Mouse (Mus musculus): ENCODE measurements around the gene Mpp6. TPM values are rescaled to one million over a fixed set of nuclear protein-coding genes. Genes with fewer than 3 reads are reported as not detected.

Mpp6 gene
- polyA plus RNA-seq, 1 experiment, result 21.3 TPM

- Histone ChIP-seq H3K36me3 (ENCODE audit: control insufficient read depth, insufficient read depth, low read length) (no peaks in the 10 kb centered on the region; the same call in 1 of the 2 replicates), H3K4me1 (ENCODE audit: control insufficient read depth, insufficient read depth, low read length) (peaks cover 5% of the 10 kb centered on the region; the same call in 1 of the 2 replicates), H3K27ac (ENCODE audit: insufficient read depth, low read depth, low read length) (no peak overlapping the region), H3K27me3 (replicated peaks; ENCODE audit: control insufficient read depth, insufficient read depth, low read length) (no peaks in the 10 kb centered on the region), H3K4me3 (ENCODE audit: insufficient read depth, low read depth, low read length) (no peak overlapping the region)
- peak; percentile 47 for DNase-seq
- WGBS, result 30% methylated on average over 1 of the region's 1 CpGs
- TF ChIP-seq POLR2A (IDR thresholded peaks at IDR 0.05; ENCODE audit: low read depth, low read length) (no peak), CTCF (conservative IDR thresholded peaks at IDR 0.05; ENCODE audit: insufficient read depth, insufficient read length, low read depth, low read length) (no peak)
Measured at GRCm38 (mm10) chr6:50175736-50176135, 65.7 kb downstream of the Mpp6 start.

- WGBS, result 36% methylated on average over 4 of the region's 4 CpGs
- peak; percentile 55 for DNase-seq
- no peaks in the 10 kb centered on the region; the same call in none of the 2 replicates for H3K36me3 ChIP-seq (ENCODE audit: control insufficient read depth, insufficient read depth, low read length)
- peaks cover 5% of the 10 kb centered on the region; the same call in 1 of the 2 replicates for H3K4me1 ChIP-seq (ENCODE audit: control insufficient read depth, insufficient read depth, low read length)
- no peak overlapping the region for H3K4me3 ChIP-seq (ENCODE audit: insufficient read depth, low read depth, low read length)
- H3K27ac ChIP-seq (ENCODE audit: insufficient read depth, low read depth, low read length), result no peak overlapping the region
- no peak for TF ChIP-seq CTCF (conservative IDR thresholded peaks at IDR 0.05; ENCODE audit: insufficient read depth, insufficient read length, low read depth, low read length)
- no peak for TF ChIP-seq POLR2A (IDR thresholded peaks at IDR 0.05; ENCODE audit: low read depth, low read length)
- no peaks in the 10 kb centered on the region for H3K27me3 ChIP-seq (replicated peaks; ENCODE audit: control insufficient read depth, insufficient read depth, low read length)
Measured at GRCm38 (mm10) chr6:50180189-50180588, 70.1 kb downstream of the Mpp6 start.

GRCm38 (mm10) chr6:50187955-50188354 is 77.9 kb downstream of the Mpp6 start:
- Histone ChIP-seq H3K27me3 (replicated peaks; ENCODE audit: control insufficient read depth, insufficient read depth, low read length) (no peaks in the 10 kb centered on the region), H3K4me1 (ENCODE audit: control insufficient read depth, insufficient read depth, low read length) (peaks cover 10% of the 10 kb centered on the region; the same call in 1 of the 2 replicates), H3K4me3 (ENCODE audit: insufficient read depth, low read depth, low read length) (no peak overlapping the region), H3K27ac (ENCODE audit: insufficient read depth, low read depth, low read length) (peak overlapping the region; percentile 63), H3K36me3 (ENCODE audit: control insufficient read depth, insufficient read depth, low read length) (peaks cover 2% of the 10 kb centered on the region)
- no peak for TF ChIP-seq CTCF (conservative IDR thresholded peaks at IDR 0.05; ENCODE audit: insufficient read depth, insufficient read length, low read depth, low read length)
- no peak for TF ChIP-seq POLR2A (IDR thresholded peaks at IDR 0.05; ENCODE audit: low read depth, low read length)
- 56% methylated on average over 4 of the region's 4 CpGs for WGBS
- peak; percentile 52 for DNase-seq

- H3K27me3 ChIP-seq (replicated peaks; ENCODE audit: control insufficient read depth, insufficient read depth, low read length), result no peaks in the 10 kb centered on the region
- H3K4me1 ChIP-seq (ENCODE audit: control insufficient read depth, insufficient read depth, low read length), result peaks cover 10% of the 10 kb centered on the region; the same call in 1 of the 2 replicates
- H3K36me3 ChIP-seq (ENCODE audit: control insufficient read depth, insufficient read depth, low read length), result peaks cover 2% of the 10 kb centered on the region
- no peak for TF ChIP-seq CTCF (conservative IDR thresholded peaks at IDR 0.05; ENCODE audit: insufficient read depth, insufficient read length, low read depth, low read length)
- H3K27ac ChIP-seq (ENCODE audit: insufficient read depth, low read depth, low read length), result no peak overlapping the region
- no peak overlapping the region for H3K4me3 ChIP-seq (ENCODE audit: insufficient read depth, low read depth, low read length)
- no peak for DNase-seq
Measured at GRCm38 (mm10) chr6:50189376-50189775, 79.3 kb downstream of the Mpp6 start.

- Histone ChIP-seq H3K4me1 (ENCODE audit: control insufficient read depth, insufficient read depth, low read length) (peaks cover 10% of the 10 kb centered on the region; the same call in 1 of the 2 replicates), H3K4me3 (ENCODE audit: insufficient read depth, low read depth, low read length) (no peak overlapping the region), H3K27ac (ENCODE audit: insufficient read depth, low read depth, low read length) (peak overlapping the region; percentile 50; the same call in 1 of the 2 replicates), H3K27me3 (replicated peaks; ENCODE audit: control insufficient read depth, insufficient read depth, low read length) (no peaks in the 10 kb centered on the region), H3K36me3 (ENCODE audit: control insufficient read depth, insufficient read depth, low read length) (peaks cover 2% of the 10 kb centered on the region; the same call in 1 of the 2 replicates)
- 78% methylated on average over 3 of the region's 3 CpGs for WGBS
- no peak for DNase-seq
- TF ChIP-seq POLR2A (IDR thresholded peaks at IDR 0.05; ENCODE audit: low read depth, low read length) (no peak), CTCF (conservative IDR thresholded peaks at IDR 0.05; ENCODE audit: insufficient read depth, insufficient read length, low read depth, low read length) (no peak)
Measured at GRCm38 (mm10) chr6:50191605-50192004, 81.6 kb downstream of the Mpp6 start.

- Histone ChIP-seq H3K4me3 (ENCODE audit: insufficient read depth, low read depth, low read length) (no peak overlapping the region), H3K27ac (ENCODE audit: insufficient read depth, low read depth, low read length) (peak overlapping the region; percentile 60; the same call in 1 of the 2 replicates), H3K27me3 (replicated peaks; ENCODE audit: control insufficient read depth, insufficient read depth, low read length) (no peaks in the 10 kb centered on the region), H3K36me3 (ENCODE audit: control insufficient read depth, insufficient read depth, low read length) (peaks cover 2% of the 10 kb centered on the region; the same call in 1 of the 2 replicates), H3K4me1 (ENCODE audit: control insufficient read depth, insufficient read depth, low read length) (peaks cover 10% of the 10 kb centered on the region; the same call in 1 of the 2 replicates)
- TF ChIP-seq CTCF (conservative IDR thresholded peaks at IDR 0.05; ENCODE audit: insufficient read depth, insufficient read length, low read depth, low read length) (no peak), POLR2A (IDR thresholded peaks at IDR 0.05; ENCODE audit: low read depth, low read length) (no peak)
- peak; percentile 23 for DNase-seq
- WGBS, result 76% methylated on average over 1 of the region's 1 CpGs
Measured at GRCm38 (mm10) chr6:50192169-50192568, 82.1 kb downstream of the Mpp6 start.

GRCm38 (mm10) chr6:50192822-50193221 is 82.8 kb downstream of the Mpp6 start:
- 84% methylated on average over 3 of the region's 3 CpGs for WGBS
- no peak for DNase-seq
- H3K4me3 ChIP-seq (ENCODE audit: insufficient read depth, low read depth, low read length), result no peak overlapping the region
- peaks cover 2% of the 10 kb centered on the region for H3K36me3 ChIP-seq (ENCODE audit: control insufficient read depth, insufficient read depth, low read length)
- TF ChIP-seq POLR2A (IDR thresholded peaks at IDR 0.05; ENCODE audit: low read depth, low read length) (no peak), CTCF (conservative IDR thresholded peaks at IDR 0.05; ENCODE audit: insufficient read depth, insufficient read length, low read depth, low read length) (no peak)
- peak overlapping the region; percentile 45; the same call in 1 of the 2 replicates for H3K27ac ChIP-seq (ENCODE audit: insufficient read depth, low read depth, low read length)
- peaks cover 10% of the 10 kb centered on the region; the same call in 1 of the 2 replicates for H3K4me1 ChIP-seq (ENCODE audit: control insufficient read depth, insufficient read depth, low read length)
- no peaks in the 10 kb centered on the region for H3K27me3 ChIP-seq (replicated peaks; ENCODE audit: control insufficient read depth, insufficient read depth, low read length)

Data from kidney, adult 2 months (tissue).